Mouse (Mus musculus) E14TG2a.4 (cell line): Measurements from ENCODE around the gene Gm11555.

Experiments used
- CTCF ChIP-seq: conservative IDR thresholded peaks from 2 replicates; pipeline ENCODE4 v1.5.1; 2014; ENCODE audit warnings: low read length
- NANOG ChIP-seq: IDR thresholded peaks from 2 replicates; pipeline ENCODE4 v1.6.1; 2014; ENCODE audit warnings: borderline replicate concordance, low read length, mixed read lengths
- POU5F1 ChIP-seq: IDR thresholded peaks from 2 replicates; pipeline ENCODE4 v1.6.1; 2014; ENCODE audit warnings: low read length, borderline replicate concordance

DNA sequence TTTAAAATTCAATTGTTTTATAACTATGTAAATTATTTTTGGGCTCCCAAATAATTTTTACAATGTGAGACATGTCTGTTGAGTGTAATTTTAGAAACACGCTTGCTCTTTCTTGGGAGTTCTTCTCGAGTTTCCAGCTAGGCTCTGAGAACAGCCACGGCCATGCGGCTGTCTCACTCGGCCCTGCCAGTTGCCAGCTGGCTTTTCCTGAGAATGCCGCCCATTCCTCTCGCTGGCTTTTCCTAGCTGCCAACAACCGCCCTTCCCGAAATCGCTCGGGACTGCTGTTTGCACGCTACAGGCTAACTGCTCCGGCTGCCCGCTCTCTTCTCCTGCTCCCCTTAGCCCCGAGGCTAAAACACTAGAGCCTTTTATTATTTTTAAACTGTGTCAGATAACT is 3.6 kb downstream of the Gm11555 start:
- TF ChIP-seq CTCF (no peak), NANOG (no peak), POU5F1 (no peak)
